Mouse (Mus musculus) liver, postnatal 0 days (tissue): ENCODE results near the gene Hemgn. TPM values are rescaled to one million over a fixed set of nuclear protein-coding genes. Genes with fewer than 3 reads are reported as not detected.

Experiments used
- ATAC-seq: fragments of 200-750 bp; cut with Nextera tagmentation; 2 replicates; pipeline ENCODE4 v1.8.0; 2017; ENCODE audit warnings: mild to moderate bottlenecking, moderate library complexity
- DNase-seq: peaks from one replicate; pipeline ENCODE4 v3.0.0-alpha.2; 2016
- H3K27ac ChIP-seq: fragments of 300-500 bp; sonication (generic); 2 replicates; pipeline ENCODE4 v1.5.1; 2014; ENCODE audit warnings: antibody characterized with exemption, moderate library complexity, mild to moderate bottlenecking, low read depth
- H3K27me3 ChIP-seq: fragments of 300-500 bp; sonication (generic); 2 replicates; pipeline ENCODE4 v1.6.1; 2014; ENCODE audit warnings: low read length, control low read depth, mixed read lengths; ENCODE audit not compliant: insufficient read depth
- H3K36me3 ChIP-seq: fragments of 300-500 bp; sonication (generic); replicated peaks from 2 replicates; pipeline ENCODE4 v1.6.1; 2014; ENCODE audit warnings: mild to moderate bottlenecking, control low read depth, low read length, moderate library complexity, mixed read lengths; ENCODE audit not compliant: insufficient read depth
- H3K4me1 ChIP-seq: fragments of 300-500 bp; sonication (generic); 2 replicates; pipeline ENCODE4 v1.6.1; 2014; ENCODE audit warnings: antibody characterized with exemption, mild to moderate bottlenecking, control low read depth; ENCODE audit not compliant: insufficient read depth
- H3K4me2 ChIP-seq: fragments of 300-500 bp; sonication (generic); 2 replicates; pipeline ENCODE4 v1.6.1; 2014; ENCODE audit warnings: low read depth, mild to moderate bottlenecking, low read length, moderate library complexity, mixed read lengths
- H3K4me3 ChIP-seq: fragments of 300-500 bp; sonication (generic); 2 replicates; pipeline ENCODE4 v1.5.1; 2014; ENCODE audit warnings: low read depth, low read length
- H3K9ac ChIP-seq: fragments of 300-500 bp; sonication (generic); replicated peaks from 2 replicates; pipeline ENCODE4 v1.6.1; 2014; ENCODE audit warnings: mild to moderate bottlenecking, moderate library complexity
- H3K9me3 ChIP-seq: fragments of 300-500 bp; sonication (generic); 2 replicates; pipeline ENCODE4 v1.6.1; 2016; ENCODE audit warnings: mild to moderate bottlenecking, control low read depth, low read length, mixed read lengths
- CTCF ChIP-seq: sonication (generic); IDR thresholded peaks from 2 replicates; pipeline ENCODE4 v1.5.1; 2016; ENCODE audit warnings: antibody characterized with exemption, low read depth
- EP300 ChIP-seq: IDR thresholded peaks from 2 replicates; pipeline ENCODE4 v1.6.1; 2016; ENCODE audit warnings: antibody characterized with exemption, low read depth, mild to moderate bottlenecking
- WGBS: fragments of 180-500 bp; shearing (Covaris S2); extraction: QIAGEN DNeasy Blood & Tissue Kit; methylation state at CpG from one replicate; pipeline ENCODE4 v1.1.7; 2014; ENCODE audit not compliant: insufficient replicate concordance; 5-methylcytosine and 5-hydroxymethylcytosine counted together
- polyA plus RNA-seq: library from polyadenylated mRNA; unstranded; fragments of >200 nt; fragmentation: Nextera tagmentation; extraction: Ambion mirVana; gene quantifications from 2 replicates; pipeline ENCODE4 v1.2.1, GENCODE M21; 2015

Hemgn gene
- polyA plus RNA-seq, 1 experiment from 2014 or later: 135 TPM

DNA sequence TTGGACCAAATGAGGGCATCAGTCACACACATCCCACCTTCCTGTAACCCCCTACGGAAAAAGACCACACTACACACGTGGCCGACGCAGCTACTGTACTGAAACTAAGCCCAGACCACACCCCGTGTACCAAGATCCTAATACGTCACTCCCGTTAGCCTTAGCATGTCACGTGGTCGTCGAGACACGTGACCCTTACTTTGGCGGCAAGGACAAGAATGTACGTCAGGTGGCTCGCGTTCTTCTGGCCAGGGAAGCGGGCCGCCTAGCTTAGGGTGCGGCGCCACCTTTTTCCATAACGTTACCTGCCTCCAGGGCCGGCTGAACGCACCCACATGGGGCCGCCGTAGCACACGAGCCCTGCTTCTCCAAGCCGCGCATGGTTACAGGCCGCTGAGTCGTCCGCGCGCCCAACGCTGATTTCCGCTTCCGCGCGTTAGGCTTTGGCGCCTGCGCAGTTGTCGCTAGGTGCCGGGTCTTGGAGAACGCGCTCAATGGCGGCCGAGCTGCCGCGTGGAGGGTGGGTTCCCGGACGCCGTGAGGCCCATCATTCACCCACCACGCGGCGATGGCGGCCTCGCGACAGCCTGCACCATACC is 24.2 kb downstream of the Hemgn start, which contains the start of gene Trmo:
Gene Trmo, minus strand, starts transcription at position 425 of the 599 bp plus-strand sequence.
- TF ChIP-seq CTCF (peak; percentile 26; the same call in 1 of the 2 replicates), EP300 (peak; percentile 72; the same call in 1 of the 2 replicates)
- peaks cover 7% of the 10 kb centered on the region; the same call in 1 of the 2 replicates for H3K4me1 ChIP-seq
- DNase-seq (peak; percentile 95), ATAC-seq (peak; percentile 93)
- peak within 1 kb of the TSS; percentile 79 for H3K4me2 ChIP-seq
- H3K27me3 ChIP-seq: no peaks in the 10 kb centered on the region
- peak within 1 kb of the TSS; percentile 71 for H3K4me3 ChIP-seq
- peaks cover 44% of the 10 kb centered on the region for H3K36me3 ChIP-seq
- peak within 1 kb of the TSS; percentile 92 for H3K27ac ChIP-seq
- H3K9ac ChIP-seq: peak within 1 kb of the TSS; percentile 88
- 2% methylated on average over 56 of the region's 56 CpGs for WGBS
- H3K9me3 ChIP-seq: no peaks in the 10 kb centered on the region

DNA sequence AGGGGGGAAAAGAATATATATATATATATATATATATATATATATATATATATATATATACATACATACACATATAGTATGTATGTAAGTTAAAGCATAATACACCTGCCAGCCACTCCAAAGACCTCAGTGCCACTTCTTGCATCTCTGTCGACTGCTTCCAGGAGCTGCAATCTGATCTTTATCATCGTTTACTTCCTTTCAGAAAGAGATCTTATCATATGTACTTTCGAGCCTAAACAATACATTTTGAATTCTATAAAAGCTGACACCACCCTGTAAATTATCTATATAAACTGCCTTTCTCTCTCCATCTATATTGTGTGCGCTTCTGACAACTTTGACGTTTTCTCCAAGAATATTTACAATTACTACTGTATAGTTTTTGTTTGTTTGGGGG is 24.8 kb downstream of the Hemgn start:
- peaks cover 48% of the 10 kb centered on the region for H3K36me3 ChIP-seq
- TF ChIP-seq EP300: no peak
- TF ChIP-seq CTCF: no peak
- peak overlapping the region; percentile 92; the same call in 1 of the 2 replicates for H3K27ac ChIP-seq
- peak overlapping the region; percentile 71 for H3K4me3 ChIP-seq
- peaks cover 7% of the 10 kb centered on the region; the same call in 1 of the 2 replicates for H3K4me1 ChIP-seq
- WGBS: 2% methylated on average over 5 of the region's 5 CpGs
- no peaks in the 10 kb centered on the region for H3K9me3 ChIP-seq
- peak overlapping the region; percentile 88 for H3K9ac ChIP-seq
- ATAC-seq: no peak
- peak overlapping the region; percentile 79 for H3K4me2 ChIP-seq
- no peaks in the 10 kb centered on the region for H3K27me3 ChIP-seq
- DNase-seq: no peak

DNA sequence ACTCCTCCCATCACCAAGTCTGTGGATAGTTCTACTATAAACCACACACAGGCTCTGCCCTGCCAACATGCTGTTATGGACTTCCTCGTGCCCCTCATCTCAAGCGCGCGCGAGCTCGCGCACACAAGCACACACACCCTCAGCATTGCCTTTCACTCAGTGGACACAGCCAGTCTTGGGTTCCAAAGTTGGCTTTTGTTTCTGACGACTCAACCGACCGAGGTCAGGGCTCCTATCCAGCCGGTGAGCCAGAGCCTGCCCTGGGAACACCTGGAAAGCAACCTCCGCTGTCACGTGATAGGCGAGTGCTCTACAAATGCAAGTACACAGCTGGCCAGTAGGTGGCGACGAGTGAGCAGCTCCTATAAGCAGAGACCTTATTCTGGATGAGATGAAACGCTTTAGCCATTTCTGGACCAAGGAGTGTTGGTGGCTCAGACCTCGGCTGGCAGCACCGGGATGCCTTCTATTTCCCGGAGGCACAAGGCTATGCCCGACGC is 38.4 kb downstream of the Hemgn start:
- ATAC-seq (peak; percentile 89), DNase-seq (peak; percentile 86)
- Histone ChIP-seq H3K4me3 (peak overlapping the region; percentile 29), H3K27ac (no peak overlapping the region), H3K4me2 (peak overlapping the region; percentile 72), H3K27me3 (peaks cover 4% of the 10 kb centered on the region; the same call in 1 of the 2 replicates), H3K9me3 (no peaks in the 10 kb centered on the region), H3K4me1 (peaks cover 6% of the 10 kb centered on the region), H3K9ac (peak overlapping the region; percentile 31; the same call in 1 of the 2 replicates), H3K36me3 (peaks cover 30% of the 10 kb centered on the region)
- TF ChIP-seq CTCF (peak; percentile 98), EP300 (no peak)
- 20% methylated on average over 22 of the region's 22 CpGs for WGBS

DNA sequence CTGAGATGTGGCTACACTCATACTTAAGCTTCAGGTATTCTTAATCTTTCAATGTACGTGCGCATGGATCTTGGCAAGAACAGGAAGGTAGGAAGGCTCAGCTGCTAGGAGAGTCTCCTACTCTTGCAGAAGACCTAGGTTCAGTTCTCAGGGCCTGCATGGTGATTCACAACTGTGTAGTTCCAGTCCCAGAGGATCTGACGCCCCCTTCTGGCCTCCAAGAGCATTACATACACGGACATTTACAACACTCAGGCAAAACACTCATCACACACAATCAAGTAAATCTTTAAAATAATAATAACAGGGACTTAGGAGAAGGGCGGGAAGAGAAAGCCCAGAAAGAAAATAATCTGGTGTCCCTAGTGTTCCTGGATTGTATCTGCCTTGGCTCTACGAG is 38.9 kb downstream of the Hemgn start:
- WGBS: 63% methylated on average over 6 of the region's 6 CpGs
- Histone ChIP-seq H3K27me3 (peaks cover 4% of the 10 kb centered on the region; the same call in 1 of the 2 replicates), H3K4me1 (peaks cover 6% of the 10 kb centered on the region), H3K36me3 (peaks cover 26% of the 10 kb centered on the region), H3K4me3 (0 out of 2 replicates have a peak overlapping the region, but pooled peaks have one; percentile 29), H3K9me3 (no peaks in the 10 kb centered on the region), H3K27ac (no peak overlapping the region), H3K4me2 (peak overlapping the region; percentile 72), H3K9ac (no peak overlapping the region)
- TF ChIP-seq EP300: no peak
- peak; percentile 74 for TF ChIP-seq CTCF
- DNase-seq (no peak), ATAC-seq (peak; percentile 49; the same call in 1 of the 2 replicates)

DNA sequence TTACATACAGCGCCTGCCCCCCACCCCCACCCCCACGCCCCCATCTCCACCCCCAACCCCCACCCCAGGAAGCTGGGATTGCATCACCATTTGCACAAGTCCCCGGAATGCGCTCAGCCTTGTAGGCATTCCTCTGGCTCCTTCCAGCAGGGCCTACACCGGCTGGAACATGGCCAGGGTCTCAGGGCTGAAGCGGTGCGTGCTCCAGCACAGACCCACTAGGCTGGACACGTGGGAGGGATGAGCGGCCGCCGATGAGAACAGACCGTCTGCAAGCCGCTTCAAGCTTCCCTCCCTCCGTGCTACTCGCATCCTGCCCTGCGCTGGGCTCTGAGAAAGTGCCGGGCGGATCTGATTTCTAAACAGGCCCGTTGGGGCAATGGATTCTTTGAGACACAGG is 42.3 kb downstream of the Hemgn start:
- Histone ChIP-seq H3K9ac (no peak overlapping the region), H3K27ac (no peak overlapping the region), H3K4me2 (peak overlapping the region; percentile 58), H3K36me3 (no peaks in the 10 kb centered on the region), H3K9me3 (no peaks in the 10 kb centered on the region), H3K4me3 (no peak overlapping the region), H3K27me3 (peaks cover 15% of the 10 kb centered on the region; the same call in 1 of the 2 replicates), H3K4me1 (peaks cover 6% of the 10 kb centered on the region)
- ATAC-seq: no peak; the same call in 1 of the 2 replicates
- 4% methylated on average over 19 of the region's 19 CpGs for WGBS
- peak; percentile 31 for DNase-seq
- no peak for TF ChIP-seq CTCF
- no peak for TF ChIP-seq EP300

DNA sequence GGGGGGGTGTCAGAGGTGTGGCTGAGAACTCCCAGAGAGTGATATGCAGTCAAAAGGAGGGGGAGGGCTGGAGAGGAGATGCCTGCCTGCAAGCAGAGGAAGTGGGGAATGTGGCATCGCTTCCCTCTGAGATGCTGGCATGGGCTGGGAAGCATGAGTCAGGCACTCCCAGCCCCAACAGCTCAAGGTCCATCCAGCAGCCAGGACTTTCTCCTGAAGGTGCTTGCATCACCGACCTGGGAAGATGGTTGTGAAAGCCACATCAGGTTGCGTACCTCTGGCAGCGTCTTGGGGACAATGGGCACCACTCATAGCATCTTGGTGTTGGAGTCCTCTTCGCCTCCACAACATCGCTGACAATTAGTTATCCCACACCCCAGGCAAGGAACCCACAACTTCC is 42.9 kb downstream of the Hemgn start:
- Histone ChIP-seq H3K4me3 (no peak overlapping the region), H3K4me2 (no peak overlapping the region), H3K27me3 (peaks cover 15% of the 10 kb centered on the region; the same call in 1 of the 2 replicates), H3K4me1 (peaks cover 6% of the 10 kb centered on the region), H3K9ac (no peak overlapping the region), H3K9me3 (no peaks in the 10 kb centered on the region), H3K27ac (no peak overlapping the region), H3K36me3 (no peaks in the 10 kb centered on the region)
- DNase-seq (no peak), ATAC-seq (no peak)
- WGBS: 40% methylated on average over 6 of the region's 6 CpGs
- TF ChIP-seq EP300: no peak
